Mouse (Mus musculus): ENCODE measurements at regions not wholly inside any gene's neighbourhood (a gene's known extent, or its start where the extent isn't known, plus 50 kb on each side); places are given as distances from the start of the nearest gene placed in this dataset.

DNA sequence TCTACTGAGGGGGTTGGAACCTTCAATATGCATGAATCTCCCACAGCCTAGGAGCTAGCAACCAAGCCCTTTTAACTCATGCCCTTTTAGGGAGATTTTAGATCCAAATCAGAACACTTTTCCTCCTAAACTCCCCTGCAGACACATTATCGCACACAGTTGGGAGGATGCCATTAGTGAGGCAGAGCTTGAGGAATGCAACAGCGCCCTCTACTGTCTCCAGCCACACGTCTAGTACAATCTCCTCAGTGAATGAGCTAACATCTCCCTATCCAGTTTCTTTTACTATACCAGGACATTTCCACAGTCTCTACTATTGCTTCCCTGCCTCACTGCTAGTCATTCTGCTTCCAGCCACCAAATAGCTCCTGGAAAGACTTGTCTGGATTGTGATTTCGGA lies 59.3 kb downstream of the 1700080O16Rik start:
- peak; percentile 29 for DNase-seq (ENCODE audit: low read depth, low spot score)

DNA sequence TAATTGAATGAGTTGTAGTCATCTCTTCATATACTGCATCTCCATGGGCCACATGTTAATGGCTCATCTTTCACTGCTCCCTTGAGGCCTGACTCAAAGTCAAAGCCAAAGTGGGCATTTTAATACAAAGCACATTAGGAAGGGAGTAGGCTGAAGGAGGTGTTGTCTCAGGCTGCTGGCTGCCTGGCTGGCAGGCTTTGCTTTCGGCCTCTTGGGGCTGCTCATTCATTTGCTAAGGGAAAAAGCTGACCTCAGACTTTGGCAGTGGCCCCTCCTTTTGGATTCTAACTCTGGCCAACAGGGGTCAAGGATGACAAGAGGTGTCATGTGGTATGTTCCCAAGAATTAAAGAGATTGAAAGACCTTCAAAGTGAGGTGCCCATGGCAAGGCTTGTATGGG lies 61.0 kb downstream of the 1700080O16Rik start:
- DNase-seq (ENCODE audit: low read depth, low spot score), result peak; percentile 8

DNA sequence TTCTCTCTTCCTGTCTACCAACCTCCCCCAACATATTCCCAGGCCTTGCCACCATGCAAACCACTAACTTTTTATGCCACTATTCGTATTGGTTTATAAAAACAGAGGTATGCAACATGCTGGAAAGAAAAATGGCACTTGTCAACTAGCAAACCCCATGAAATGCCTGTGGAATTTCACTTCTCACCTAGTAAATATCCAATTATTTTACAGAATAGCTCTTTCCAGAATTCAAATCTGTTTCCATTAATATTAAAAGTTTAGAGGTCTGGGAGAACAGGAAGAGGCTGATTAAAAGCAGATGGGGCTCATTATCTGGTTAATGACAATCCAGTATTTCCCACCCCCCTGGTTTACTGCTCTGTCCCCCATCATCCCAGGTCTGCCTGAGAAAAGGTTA lies 62.0 kb downstream of the 1700080O16Rik start:
- no peak for DNase-seq (ENCODE audit: low read depth, low spot score)

DNA sequence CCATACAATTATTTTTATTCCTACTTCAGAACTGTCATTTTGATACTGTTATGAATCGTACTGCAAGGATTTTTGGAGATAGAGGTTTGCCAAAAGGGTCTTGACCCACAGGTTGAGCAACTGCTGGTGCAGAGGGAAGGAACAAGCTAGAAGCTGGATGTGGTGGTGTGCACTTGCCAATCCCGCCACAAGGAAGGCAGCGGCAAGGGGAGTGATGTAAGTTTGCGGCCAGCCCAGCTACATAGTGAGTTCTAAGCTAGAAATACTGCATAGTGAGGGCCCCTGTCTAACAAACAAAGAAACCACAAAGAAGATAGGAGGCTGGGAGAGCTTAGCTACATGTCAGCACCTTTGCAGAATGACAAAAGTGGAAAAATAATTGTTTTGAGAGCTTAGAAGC lies 74.1 kb downstream of the 1700080O16Rik start:
- no peak for DNase-seq (ENCODE audit: low read depth, low spot score)

DNA sequence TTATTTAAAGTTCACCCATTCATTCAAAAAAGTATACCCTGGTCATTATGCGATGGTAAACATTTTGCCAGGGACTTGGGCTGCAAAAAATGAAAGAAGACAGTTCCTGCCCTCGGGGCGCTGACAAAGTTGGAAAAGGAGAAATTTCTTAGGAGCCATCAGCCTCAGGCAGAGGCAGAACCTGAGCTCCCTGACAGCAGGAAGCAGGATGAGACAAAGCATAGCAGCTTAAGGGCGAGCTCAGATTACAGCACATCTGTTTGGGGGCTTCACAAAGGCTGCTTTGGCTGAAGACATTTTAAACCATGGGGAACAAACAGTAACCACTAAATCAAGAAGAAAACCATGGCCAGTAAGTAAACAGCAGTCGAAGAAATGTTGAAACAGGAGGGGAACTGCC lies 75.5 kb downstream of the 1700080O16Rik start:
- no peak for DNase-seq (ENCODE audit: low read depth, low spot score)

DNA sequence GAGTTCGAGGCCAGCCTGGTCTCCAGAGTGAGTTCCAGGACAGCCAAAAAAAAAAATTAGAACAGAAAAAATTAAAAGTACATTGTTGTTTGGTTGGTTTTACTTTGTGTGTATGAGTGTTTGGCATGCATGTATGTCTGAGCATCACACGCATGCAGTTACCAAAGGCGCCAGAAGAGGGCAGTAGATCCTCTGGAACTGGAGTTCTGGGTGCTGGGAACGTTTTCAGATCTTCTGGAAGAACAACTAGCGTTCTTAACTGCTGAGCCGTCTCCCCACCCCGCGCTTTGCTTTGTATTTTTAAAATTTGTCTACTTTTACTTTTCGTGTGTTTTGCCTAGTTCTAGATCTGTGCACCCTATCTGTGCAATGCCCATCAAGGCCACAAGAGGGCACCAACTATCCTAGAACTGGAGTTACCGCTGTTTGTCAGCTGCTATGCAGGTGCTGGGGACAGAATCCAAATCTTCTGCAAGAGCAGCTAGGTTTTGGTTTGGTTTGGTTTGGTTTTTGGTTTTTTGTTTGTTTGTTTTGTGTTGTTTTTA lies 76.9 kb downstream of the 1700080O16Rik start:
- DNase-seq (ENCODE audit: low read depth, low spot score), result no peak

DNA sequence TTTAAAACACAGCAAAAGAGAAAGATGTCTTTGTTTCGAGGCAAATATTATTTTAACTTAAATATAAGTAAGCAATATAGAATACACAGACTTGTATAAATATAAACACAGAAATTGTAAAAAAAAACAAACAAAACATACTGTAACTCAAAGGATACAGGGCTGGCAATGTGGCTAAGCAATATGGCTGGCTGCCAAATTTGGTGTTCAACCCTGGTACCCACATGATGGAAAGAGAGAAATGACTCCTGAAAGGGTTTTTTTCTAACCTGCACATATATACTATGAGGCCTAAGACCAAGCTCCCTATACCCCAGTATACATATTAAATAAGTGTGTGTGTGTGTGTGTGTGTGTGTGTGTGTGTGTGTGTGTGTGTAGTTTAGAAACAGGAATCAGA lies 79.9 kb downstream of the 1700080O16Rik start:
- DNase-seq (ENCODE audit: low read depth, low spot score), result no peak

DNA sequence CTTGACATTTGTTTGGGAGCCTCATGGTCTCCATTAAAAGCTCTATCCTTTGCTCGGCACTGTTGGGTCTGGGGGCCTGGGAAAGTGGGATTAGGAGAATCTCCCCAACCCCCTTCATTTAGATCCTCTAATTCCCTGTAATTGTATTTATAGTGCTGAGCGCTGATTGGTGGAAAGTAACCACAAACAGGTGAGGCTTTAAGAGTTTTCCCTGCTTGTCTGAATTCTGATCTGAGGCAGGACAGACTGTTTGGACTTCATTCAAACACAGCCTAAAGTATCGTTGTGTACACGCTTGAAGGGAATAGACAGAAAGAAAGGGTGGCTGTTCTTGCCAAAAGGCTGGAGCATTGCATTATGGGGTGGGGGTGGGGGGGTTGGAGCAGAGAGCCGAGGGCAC lies 85.1 kb upstream of the Usp26 start:
- DNase-seq (ENCODE audit: low read depth, low spot score), result no peak

All from skeletal muscle tissue, adult 2 months (tissue).